Mouse (Mus musculus) macrophage (primary cell): ENCODE results near the gene Parva. TPM values are rescaled to one million over a fixed set of nuclear protein-coding genes. Genes with fewer than 3 reads are reported as not detected.

Source experiments
- H3K27ac ChIP-seq: fragments of 350-480 bp; formaldehyde crosslinking; 2 replicates; pipeline ENCODE4 v1.9.0; 2021
- H3K36me3 ChIP-seq: fragments of 350-480 bp; formaldehyde crosslinking; 2 replicates; pipeline ENCODE4 v1.9.0; 2021; ENCODE audit errors: inconsistent target
- H3K4me3 ChIP-seq: fragments of 350-480 bp; formaldehyde crosslinking; 2 replicates; pipeline ENCODE4 v1.9.0; 2021; ENCODE audit errors: inconsistent target
- H3K79me2 ChIP-seq: fragments of 350-480 bp; formaldehyde crosslinking; 2 replicates; pipeline ENCODE4 v1.9.0; 2021; ENCODE audit errors: inconsistent target
- WGBS: methylation state at CpG from one replicate; pipeline ENCODE4 v1.1.7; 2026; ENCODE audit warnings: inconsistent platforms; ENCODE audit not compliant: missing documents; 5-methylcytosine and 5-hydroxymethylcytosine counted together
- polyA plus RNA-seq: library from polyadenylated mRNA; stranded (reverse); fragments of 250-400 nt; gene quantifications from 3 replicates; pipeline ENCODE4 v1.2.4, GENCODE M21; 2018; ENCODE audit warnings: inconsistent platforms
- total RNA-seq, 78 experiments: library from RNA; depleted of rRNA; stranded (reverse); fragments of 250-400 nt; gene quantifications; 1 replicate in 9 of 78; 2 replicates in 24 of 78; 3 replicates in 43 of 78; 4 replicates in 2 of 78; pipeline ENCODE4 v1.2.4; 2018; ENCODE audit warnings: inconsistent platforms in 56 of 78

The Parva gene
- total RNA-seq (2018; cell fraction: chromatin; rRNA removed): 10 to 100 TPM in 1 of 26 experiments, under 1 TPM in 2, not detected in 23; 0.16 to 13.3 (median 0.58) TPM
- total RNA-seq (2018; cell fraction: cytosol; rRNA removed): under 1 TPM in 5 of 26 experiments, not detected in 21; 0.04 to 0.10 (median 0.05) TPM
- 1 to 10 TPM in 1 of 26 experiments, not detected in 25; 2.3 TPM for total RNA-seq (2018; cell fraction: nucleus; rRNA removed)
- 0.05 to 0.06 TPM in 2 of 3 replicates, not detected in the other for polyA plus RNA-seq

DNA sequence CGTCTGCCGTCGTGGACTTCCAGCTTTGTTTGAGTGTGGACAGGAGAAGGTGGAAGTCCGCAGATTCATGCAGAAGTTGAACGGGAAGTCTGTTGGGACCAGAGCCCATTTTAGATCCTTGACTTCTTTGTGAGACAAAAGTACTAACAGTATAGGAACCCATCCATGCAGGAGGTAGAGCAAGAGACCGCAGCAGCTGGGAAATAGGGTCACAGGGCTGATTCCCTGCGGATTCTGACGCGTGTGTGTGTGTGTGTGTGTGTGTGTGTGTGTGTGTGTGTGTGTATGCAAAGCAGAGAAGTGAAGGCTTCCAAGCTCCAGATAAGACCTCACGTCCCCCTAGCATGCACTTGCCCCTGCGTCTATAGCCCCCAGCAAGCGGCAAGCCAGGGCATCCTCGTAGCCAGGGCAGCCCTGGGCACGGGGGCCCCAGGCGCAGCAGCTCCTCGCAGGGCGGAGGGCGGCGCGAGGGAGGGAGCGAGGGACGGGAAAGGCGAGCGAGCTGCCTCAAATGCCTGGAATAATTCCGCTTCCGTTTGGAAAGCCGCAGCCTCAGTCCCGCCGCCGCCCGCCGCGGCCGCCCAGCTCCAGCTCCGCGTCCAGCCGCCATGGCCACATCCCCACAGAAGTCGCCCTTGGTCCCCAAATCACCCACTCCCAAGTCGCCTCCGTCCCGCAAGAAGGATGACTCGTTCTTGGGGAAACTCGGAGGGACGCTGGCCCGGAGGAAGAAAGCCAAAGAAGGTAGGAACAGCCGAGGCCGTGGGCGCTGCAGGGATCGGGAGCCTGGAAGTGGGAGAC is at the start of gene Parva:
Parva (plus strand) TSS at position 149 of the 801 bp plus-strand sequence.
- Histone ChIP-seq H3K79me2 (no peaks in the 10 kb centered on the region), H3K27ac (no peak within 1 kb of the TSS), H3K4me3 (no peak within 1 kb of the TSS), H3K36me3 (no peaks in the 10 kb centered on the region)
- WGBS: 6% methylated on average over 49 of the region's 49 CpGs

DNA sequence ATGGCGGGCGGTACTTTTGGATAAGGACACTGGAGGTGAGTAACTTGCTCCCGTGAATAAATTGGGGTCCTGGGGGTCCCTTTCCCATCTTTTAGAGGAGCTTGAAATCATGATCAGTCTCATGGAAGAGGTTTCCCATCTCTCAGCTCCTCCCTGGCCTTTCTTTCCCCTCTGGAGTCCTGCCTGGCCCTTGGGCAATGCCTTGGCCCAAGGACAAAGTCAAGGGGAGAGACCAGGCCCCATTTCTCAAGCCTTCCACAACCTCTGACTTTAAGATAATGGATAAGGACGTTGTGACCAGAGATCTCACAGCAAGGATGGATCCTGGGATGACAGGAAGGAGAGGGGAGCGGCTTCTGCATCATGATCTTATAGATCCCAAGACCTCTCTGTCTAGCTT is 49.2 kb upstream of the Parva start:
- H3K36me3 ChIP-seq: no peaks in the 10 kb centered on the region
- no peak overlapping the region for H3K27ac ChIP-seq
- no peaks in the 10 kb centered on the region for H3K79me2 ChIP-seq
- 83% methylated on average over 5 of the region's 5 CpGs for WGBS
- no peak overlapping the region for H3K4me3 ChIP-seq

DNA sequence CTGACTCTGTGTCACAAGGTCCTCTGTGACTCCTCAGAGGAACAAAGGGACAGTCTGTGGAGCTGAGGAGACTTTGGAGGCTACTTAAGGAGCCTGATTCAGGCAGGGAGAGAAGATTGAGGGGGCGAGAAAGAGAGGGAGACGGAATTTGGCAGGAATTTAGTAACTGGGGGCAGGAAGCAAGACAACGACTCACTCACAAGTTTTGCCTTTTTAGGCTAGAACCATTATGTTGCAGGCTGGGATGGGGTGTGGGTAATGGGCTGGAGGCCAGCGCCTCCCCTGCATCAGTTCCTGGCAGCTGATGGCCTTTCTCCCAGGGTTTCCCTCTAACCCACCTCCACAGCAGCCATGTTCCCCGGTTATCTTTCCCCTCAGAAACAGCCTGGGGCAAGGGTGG is 48.8 kb upstream of the Parva start:
- no peak overlapping the region for H3K4me3 ChIP-seq
- no peaks in the 10 kb centered on the region for H3K79me2 ChIP-seq
- no peak overlapping the region for H3K27ac ChIP-seq
- 89% methylated on average over 5 of the region's 5 CpGs for WGBS
- no peaks in the 10 kb centered on the region for H3K36me3 ChIP-seq

DNA sequence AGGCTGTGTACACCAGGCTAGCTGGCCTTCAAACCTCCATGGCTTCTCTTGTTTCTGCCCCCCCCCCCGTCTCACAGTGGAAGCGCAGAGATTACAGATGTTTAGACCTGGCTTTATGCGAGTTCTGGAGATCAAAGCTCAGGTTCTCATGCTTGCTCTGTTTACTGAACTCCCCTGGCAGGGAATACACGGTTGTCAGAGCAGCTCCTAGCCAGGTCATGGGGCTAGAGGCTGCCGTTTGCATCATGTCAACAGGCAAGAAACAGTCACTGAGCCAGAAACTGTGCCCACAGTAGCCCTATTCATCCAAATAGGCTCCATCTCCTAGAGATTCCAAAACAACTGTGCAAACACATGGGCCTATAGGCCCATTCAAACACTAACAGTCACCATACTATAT is 40.8 kb upstream of the Parva start:
- no peaks in the 10 kb centered on the region for H3K36me3 ChIP-seq
- H3K27ac ChIP-seq: no peak overlapping the region
- 81% methylated on average over 5 of the region's 5 CpGs for WGBS
- no peak overlapping the region for H3K4me3 ChIP-seq
- no peaks in the 10 kb centered on the region for H3K79me2 ChIP-seq

DNA sequence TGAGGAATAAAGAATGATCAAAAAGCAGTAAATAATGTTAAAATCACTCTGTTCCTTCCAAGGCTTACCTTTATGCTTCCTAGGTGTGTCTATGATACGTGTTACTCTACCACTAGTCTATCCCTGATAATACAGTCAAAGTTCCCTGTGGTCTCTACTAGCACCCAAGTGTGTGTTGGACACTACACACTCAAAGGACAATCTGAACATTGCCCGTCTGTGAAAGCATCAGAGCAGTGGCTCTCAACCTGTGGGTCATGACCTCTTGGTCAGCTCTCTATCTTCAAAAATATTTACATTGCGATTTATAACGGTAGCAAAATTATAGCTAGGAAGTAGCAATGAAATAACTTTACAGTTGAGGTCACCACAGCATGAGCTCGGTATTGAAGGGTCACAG is 39.4 kb upstream of the Parva start:
- no peak overlapping the region for H3K4me3 ChIP-seq
- no peak overlapping the region for H3K27ac ChIP-seq
- H3K79me2 ChIP-seq: no peaks in the 10 kb centered on the region
- WGBS: 81% methylated on average over 5 of the region's 5 CpGs
- H3K36me3 ChIP-seq: no peaks in the 10 kb centered on the region

DNA sequence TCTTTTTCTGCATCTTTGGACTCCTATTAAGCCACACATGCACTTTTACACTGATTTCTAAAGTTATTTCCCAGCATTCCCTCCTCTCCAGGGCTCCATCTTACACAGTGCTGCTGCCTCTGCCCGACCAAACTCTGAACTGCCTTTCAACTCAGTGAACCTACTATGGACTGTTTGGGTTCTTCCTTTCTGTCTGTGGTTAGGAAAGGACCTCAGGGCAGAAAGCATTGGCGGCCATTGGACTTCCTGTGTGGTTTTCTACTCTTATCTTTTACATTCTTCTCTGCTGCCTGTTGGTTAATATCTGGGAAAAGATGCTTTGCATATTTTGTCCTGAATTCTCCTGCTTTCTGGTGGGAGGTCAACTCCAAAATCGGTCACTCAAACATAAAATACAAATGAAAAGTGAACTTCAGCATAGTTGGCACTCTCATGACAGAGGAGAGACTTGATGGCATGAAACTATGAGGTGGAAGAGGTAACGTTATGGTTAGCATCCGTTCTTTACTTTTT is 38.9 kb upstream of the Parva start:
- 37% methylated on average over 5 of the region's 5 CpGs for WGBS
- no peak overlapping the region for H3K27ac ChIP-seq

DNA sequence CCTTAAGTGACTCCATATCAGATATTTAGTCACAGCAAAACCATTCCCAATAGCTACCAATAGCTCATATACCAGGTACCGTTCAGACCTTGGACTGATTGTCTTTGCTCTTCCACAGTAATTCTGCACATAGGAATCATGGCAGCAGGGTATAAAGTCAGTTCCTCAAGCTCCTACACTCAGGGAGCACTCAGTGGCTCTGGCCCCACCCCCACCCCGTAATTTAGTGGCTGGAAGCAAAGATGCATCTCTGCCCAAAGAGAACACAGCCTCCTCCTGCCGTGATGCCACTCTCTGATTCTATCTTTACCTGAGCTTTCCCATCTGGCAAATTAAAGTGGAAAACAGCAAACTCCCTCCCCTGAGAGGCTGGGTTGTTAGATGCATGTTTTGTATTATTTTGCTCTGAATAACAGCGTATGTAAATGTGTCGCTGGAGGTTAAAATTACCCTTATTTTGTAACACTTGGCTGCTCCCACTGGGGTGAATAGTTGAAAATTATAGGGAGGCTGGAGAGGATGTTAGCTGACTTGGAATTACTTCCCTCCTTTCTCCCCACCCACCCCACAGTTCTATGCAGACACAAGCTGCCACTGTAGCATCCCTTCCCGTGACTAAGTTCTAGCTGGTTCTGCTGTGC is 37.6 kb upstream of the Parva start:
- Histone ChIP-seq H3K36me3 (no peaks in the 10 kb centered on the region), H3K4me3 (no peak overlapping the region), H3K79me2 (no peaks in the 10 kb centered on the region), H3K27ac (no peak overlapping the region)
- 58% methylated on average over 6 of the region's 6 CpGs for WGBS

More for the DNA sequence above, 38.9 kb upstream of the Parva start:
- Histone ChIP-seq H3K4me3 (no peak overlapping the region), H3K36me3 (no peaks in the 10 kb centered on the region), H3K79me2 (no peaks in the 10 kb centered on the region)

DNA sequence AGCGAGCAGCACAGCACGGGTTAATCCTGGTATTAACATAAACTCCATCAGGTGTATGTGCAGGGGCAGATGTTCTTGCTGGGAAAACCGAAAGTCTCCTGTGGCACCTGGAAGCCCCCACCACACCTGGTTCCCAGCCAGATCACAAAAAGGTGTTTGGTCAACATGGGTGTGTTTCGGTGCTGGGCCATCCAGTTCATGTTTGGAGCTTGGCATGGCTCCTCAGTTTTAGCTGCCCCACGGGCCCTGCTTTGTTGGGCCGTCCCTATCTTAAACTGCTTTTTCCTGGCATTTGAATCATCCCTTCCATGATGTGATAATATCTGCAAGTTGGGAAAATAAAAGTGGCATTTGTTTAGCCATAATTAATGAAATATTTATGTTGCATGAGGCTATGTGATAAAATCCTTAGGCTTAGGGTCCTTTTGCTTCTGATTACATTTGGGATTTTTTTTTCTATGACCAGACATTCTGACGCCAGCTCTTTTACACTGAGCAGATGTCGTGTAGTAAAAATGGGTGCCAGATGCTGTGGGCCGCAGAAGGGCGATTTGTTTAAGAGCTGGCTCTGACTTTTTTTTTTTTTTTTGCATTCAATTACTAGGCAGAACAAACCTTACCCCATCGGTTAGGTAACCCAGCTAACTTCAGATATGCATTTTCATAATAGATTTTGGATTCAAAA is 36.9 kb upstream of the Parva start:
- H3K79me2 ChIP-seq: no peaks in the 10 kb centered on the region
- H3K36me3 ChIP-seq: no peaks in the 10 kb centered on the region
- no peak overlapping the region for H3K27ac ChIP-seq
- WGBS: 76% methylated on average over 11 of the region's 11 CpGs
- no peak overlapping the region for H3K4me3 ChIP-seq

DNA sequence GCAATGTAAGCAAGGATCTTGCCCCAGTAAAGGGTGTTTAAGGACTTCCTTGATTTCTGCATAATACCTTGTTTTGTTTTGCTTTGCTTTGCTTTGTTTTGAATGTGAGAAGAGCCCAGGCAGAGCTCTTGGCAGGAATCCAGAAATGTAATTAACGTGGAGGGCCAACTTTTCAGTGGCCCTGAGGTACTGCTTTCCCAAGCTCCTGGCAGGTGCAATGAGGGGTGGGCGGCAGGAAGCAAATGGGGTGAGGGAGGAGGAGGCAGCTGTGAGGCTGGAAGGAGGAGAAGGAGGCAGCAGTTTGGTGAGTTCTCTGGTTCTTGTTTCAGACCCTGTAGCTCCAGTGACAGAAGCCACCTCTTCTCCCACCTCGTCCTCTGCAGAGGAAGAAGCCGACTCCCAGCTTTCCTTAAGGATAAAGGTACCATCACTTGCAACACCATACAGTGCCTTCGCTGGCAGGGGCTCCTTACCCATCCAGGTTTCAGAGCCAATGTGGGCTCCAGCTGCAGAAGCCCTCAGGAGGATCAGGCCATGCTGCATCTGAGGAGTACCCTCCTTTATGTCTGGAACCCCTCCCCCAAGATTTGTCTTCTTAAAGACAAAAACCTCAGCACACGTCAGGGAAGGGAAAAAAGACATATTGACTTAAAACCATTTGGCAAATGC is 36.2 kb upstream of the Parva start:
- no peaks in the 10 kb centered on the region for H3K79me2 ChIP-seq
- no peaks in the 10 kb centered on the region for H3K36me3 ChIP-seq
- WGBS: 56% methylated on average over 6 of the region's 6 CpGs
- H3K4me3 ChIP-seq: no peak overlapping the region
- H3K27ac ChIP-seq: no peak overlapping the region

DNA sequence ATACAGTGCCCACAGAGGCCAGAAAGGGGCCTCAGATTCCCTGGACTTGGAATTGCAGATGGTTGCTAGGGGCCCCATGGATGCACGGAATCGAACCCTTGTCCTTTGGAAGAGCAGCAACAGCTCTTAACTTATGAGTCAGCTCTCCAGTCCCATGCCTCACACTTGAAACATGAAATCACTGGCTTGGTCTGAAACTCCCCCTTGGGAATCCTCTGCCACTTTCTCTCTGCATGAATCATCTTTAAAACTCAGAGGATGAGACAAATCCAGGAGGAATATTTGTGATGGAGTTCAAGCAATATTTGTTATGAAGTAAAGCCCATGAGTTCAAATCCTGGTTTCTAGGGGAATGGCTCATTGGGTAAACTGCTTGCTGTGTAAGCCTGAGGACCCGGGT is 29.5 kb upstream of the Parva start:
- Histone ChIP-seq H3K4me3 (no peak overlapping the region), H3K36me3 (no peaks in the 10 kb centered on the region)
- 89% methylated on average over 3 of the region's 3 CpGs for WGBS

DNA sequence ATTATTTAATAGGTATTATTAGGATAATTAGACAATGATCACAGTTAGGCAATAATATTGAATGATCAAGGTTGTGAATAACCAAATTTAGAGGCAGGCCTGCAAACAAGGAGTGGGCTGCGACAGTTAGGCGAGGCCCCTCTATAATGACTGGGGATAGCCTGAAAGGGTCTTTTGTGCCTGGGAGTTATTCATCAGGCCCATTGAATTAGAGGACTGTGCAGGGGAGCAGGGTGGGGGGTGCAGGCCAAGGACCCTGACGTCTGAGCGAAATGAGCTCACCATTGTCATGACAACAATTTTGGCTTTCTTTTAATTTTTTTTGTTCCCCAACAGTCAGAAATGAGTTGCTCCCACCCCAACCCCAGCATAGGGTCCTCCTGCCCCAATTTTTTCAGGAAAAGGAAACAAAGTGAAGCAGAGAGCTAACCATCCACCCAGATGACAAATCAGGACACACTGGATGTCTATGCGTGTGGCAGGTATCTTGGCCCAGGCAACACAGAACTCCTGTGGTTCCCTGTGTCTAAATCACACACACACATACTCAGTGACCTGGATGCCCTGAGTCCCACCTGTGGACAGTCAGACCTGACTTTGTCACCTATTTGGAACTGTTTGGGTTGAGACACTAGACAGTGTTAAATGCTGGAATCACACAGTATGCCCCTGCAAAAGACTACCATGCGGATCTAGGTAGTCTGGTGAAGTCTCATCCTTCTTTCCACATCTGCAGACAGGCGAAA is 27.7 kb upstream of the Parva start:
- 77% methylated on average over 6 of the region's 7 CpGs for WGBS

More for the DNA sequence above, 29.5 kb upstream of the Parva start:
- Histone ChIP-seq H3K79me2 (no peaks in the 10 kb centered on the region), H3K27ac (no peak overlapping the region)

DNA sequence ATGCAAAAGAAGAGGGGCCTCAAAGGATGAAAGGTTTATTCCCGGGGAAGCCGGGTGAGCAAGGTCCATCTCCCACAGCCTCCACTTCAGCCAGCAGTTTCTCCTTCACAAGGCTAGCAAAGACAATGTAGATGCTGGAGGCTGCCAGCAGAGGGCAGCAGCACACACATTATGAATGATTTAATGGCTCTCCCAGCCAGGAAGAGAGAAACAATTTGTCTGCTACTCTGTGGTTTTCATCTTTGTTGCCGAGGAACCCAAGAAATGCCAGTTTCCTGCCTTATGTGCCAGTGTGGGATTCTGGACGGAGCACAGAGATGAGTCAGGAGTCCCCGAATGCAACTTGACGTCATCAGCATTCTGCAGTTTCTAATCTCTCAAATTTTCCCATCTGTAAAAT is 27.1 kb upstream of the Parva start:
- 38% methylated on average over 6 of the region's 6 CpGs for WGBS
- Histone ChIP-seq H3K79me2 (no peaks in the 10 kb centered on the region), H3K27ac (no peak overlapping the region), H3K36me3 (no peaks in the 10 kb centered on the region), H3K4me3 (no peak overlapping the region)

More for the DNA sequence above, 27.7 kb upstream of the Parva start:
- no peaks in the 10 kb centered on the region for H3K79me2 ChIP-seq
- no peaks in the 10 kb centered on the region for H3K36me3 ChIP-seq
- no peak overlapping the region for H3K27ac ChIP-seq
- no peak overlapping the region for H3K4me3 ChIP-seq

DNA sequence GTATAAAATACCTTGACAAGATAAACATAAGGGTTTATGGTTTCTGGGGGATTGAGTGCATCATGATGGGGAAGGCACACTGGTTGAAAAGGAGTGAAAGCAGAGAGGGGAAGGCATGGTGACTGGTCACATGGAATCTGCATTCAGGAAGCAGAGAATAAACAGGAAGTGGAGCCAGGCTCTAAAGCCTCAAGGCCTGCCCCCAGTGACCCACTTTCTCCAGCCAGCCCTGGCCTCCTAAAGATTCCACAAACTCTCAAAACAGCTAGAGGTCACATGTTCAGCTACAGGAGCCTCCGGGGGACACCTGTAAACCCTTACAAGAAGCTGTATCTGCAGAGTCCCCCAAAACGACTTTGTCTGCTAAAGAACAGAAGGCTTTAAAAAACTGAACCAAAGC is 22.2 kb upstream of the Parva start:
- no peak overlapping the region for H3K27ac ChIP-seq
- H3K79me2 ChIP-seq: no peaks in the 10 kb centered on the region
- no peak overlapping the region for H3K4me3 ChIP-seq
- 30% methylated on average over 2 of the region's 2 CpGs for WGBS
- H3K36me3 ChIP-seq: no peaks in the 10 kb centered on the region
